Mouse (Mus musculus) neural tube, embryonic 11.5 days (tissue): ENCODE measurements at regions not wholly inside any gene's neighbourhood (a gene's known extent, or its start where the extent isn't known, plus 50 kb on each side); places are given as distances from the start of the nearest gene placed in this dataset.

ENCODE experiments used
- ATAC-seq: fragments of 200-750 bp; cut with Nextera tagmentation; 2 replicates; pipeline ENCODE4 v1.8.0; 2017; ENCODE audit warnings: moderate number of reproducible peaks, mild to moderate bottlenecking, moderate TSS enrichment, moderate library complexity; ENCODE audit not compliant: insufficient read depth, low FRiP score, low TSS enrichment
- DNase-seq: peaks from one replicate; pipeline ENCODE4 v3.0.0-alpha.2; 2015; ENCODE audit warnings: low spot score
- H3K27ac ChIP-seq: fragments of 300-500 bp; sonication (generic); 2 replicates; pipeline ENCODE4 v1.5.1; 2014; ENCODE audit warnings: low read depth, mild to moderate bottlenecking, low read length
- H3K27me3 ChIP-seq: fragments of 300-500 bp; sonication (generic); 2 replicates; pipeline ENCODE4 v1.6.1; 2014; ENCODE audit warnings: mild to moderate bottlenecking, low read length, mixed read lengths; ENCODE audit not compliant: control insufficient read depth, insufficient read depth
- H3K36me3 ChIP-seq: fragments of 300-500 bp; sonication (generic); 2 replicates; pipeline ENCODE4 v1.6.1; 2014; ENCODE audit warnings: mild to moderate bottlenecking, low read length, moderate library complexity, mixed read lengths; ENCODE audit not compliant: control insufficient read depth, insufficient read depth
- H3K4me1 ChIP-seq: fragments of 300-500 bp; sonication (generic); 2 replicates; pipeline ENCODE4 v1.6.1; 2014; ENCODE audit warnings: low read length, mixed read lengths; ENCODE audit not compliant: control insufficient read depth, insufficient read depth
- H3K4me2 ChIP-seq: fragments of 300-500 bp; sonication (generic); 2 replicates; pipeline ENCODE4 v1.6.1; 2014; ENCODE audit warnings: low read depth, mild to moderate bottlenecking, moderate library complexity
- H3K4me3 ChIP-seq: fragments of 300-500 bp; sonication (generic); 2 replicates; pipeline ENCODE4 v1.5.1; 2014; ENCODE audit warnings: low read depth, low read length
- H3K9ac ChIP-seq: fragments of 300-500 bp; sonication (generic); 2 replicates; pipeline ENCODE4 v1.6.1; 2014; ENCODE audit warnings: mild to moderate bottlenecking, low read length
- H3K9me3 ChIP-seq: fragments of 300-500 bp; sonication (generic); 2 replicates; pipeline ENCODE4 v1.6.1; 2016; ENCODE audit warnings: low read length; ENCODE audit not compliant: control insufficient read depth
- whole genome bisulfite sequencing: fragments of 180-500 bp; shearing (Covaris S2); extraction: QIAGEN DNeasy Blood & Tissue Kit; methylation state at CpG from one replicate; pipeline ENCODE4 v1.1.7; 2014; 5-methylcytosine and 5-hydroxymethylcytosine counted together

DNA sequence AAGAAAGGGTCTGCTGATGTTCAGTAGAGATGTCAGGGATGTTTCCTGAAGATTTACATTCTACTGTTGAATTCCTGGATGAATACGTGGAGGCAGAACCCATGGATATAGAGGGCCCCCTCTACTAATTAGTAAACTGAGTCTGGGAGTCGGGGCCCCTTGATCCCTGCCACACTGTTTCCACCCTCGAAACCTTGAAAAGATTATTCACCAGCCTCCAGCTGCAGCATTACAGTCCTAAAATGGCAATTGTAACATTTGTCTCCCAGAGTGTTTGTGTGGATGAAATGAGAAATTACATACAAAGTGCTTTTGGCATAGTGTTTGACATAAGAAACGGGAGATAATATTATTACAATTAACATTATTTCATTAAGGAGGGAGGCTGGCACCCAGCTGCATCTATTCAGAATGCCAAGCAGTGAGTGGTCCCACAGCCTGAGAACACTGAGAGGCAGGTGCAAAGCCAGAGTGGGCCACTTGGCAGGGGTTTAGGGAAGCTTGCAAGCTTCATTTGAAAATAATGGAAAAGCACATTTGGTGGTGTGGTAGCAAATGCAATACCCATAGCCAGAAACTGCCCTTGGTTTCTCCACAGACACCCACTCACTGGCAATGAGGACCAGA, 2490.9 kb upstream of the 5930422O12Rik start:
- H3K4me1 ChIP-seq, result no peaks in the 10 kb centered on the region
- no peak for DNase-seq
- WGBS, result 84% methylated on average over 4 of the region's 4 CpGs
- no peak for ATAC-seq
- H3K36me3 ChIP-seq, result no peaks in the 10 kb centered on the region
- H3K4me3 ChIP-seq, result no peak overlapping the region
- no peak overlapping the region for H3K27ac ChIP-seq
- H3K4me2 ChIP-seq, result no peak overlapping the region
- no peaks in the 10 kb centered on the region for H3K27me3 ChIP-seq
- no peaks in the 10 kb centered on the region for H3K9me3 ChIP-seq
- no peak overlapping the region for H3K9ac ChIP-seq

DNA sequence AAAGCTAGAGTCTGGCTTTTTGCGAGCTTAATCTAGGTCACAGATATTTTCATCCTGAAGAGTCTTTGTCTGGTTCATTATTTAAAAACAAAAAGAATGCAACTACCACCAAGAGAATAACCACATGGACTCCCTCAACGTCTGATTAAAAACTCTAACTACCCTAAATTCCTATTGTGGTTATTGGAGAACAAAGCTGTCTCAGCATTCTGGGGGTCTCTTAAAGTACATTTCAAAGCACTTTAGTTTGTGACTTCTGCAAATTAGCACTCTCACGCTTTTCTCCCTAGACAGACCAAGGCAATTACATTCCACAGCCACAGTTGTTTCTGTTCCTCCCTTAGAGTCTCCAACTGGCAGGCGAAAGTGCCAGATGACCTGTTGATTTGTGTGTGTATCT, 2487.6 kb upstream of the 5930422O12Rik start:
- no peak overlapping the region for H3K4me2 ChIP-seq
- ATAC-seq, result no peak
- H3K4me3 ChIP-seq, result no peak overlapping the region
- no peaks in the 10 kb centered on the region for H3K9me3 ChIP-seq
- 20% methylated on average over 4 of the region's 4 CpGs for WGBS
- H3K27me3 ChIP-seq, result no peaks in the 10 kb centered on the region
- H3K4me1 ChIP-seq, result no peaks in the 10 kb centered on the region
- H3K36me3 ChIP-seq, result no peaks in the 10 kb centered on the region
- no peak overlapping the region for H3K9ac ChIP-seq
- no peak for DNase-seq
- H3K27ac ChIP-seq, result no peak overlapping the region

DNA sequence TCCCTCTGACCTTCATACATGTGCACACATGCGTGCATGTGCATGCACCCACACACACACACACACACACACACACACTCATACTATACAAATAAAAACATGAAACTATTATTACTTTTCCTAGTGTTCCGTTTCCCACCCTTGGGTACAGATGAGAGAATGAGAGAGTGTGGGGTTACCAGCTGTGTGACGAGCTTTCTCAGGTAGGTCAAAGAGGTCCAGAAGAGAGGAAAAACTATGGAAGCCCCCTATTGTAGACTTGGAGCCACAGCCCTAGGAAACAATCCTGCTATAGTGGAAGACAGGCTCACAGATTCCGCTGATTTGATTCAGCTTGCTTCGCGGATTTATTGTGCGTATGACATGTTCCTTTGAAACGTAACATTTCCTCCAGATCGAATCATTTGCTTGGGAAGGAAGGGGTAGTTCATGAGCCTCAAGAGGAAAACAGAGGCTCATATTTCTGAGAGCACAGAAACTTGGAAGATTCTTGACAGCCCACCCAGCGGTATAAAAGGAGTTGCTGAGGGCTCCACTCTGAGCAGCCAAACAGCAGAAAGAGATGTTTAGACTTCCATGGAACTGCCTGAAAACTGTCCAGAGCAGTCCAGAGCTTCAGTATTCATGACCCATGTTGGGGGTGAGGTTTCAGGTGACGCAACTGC, 2486.9 kb upstream of the 5930422O12Rik start:
- Histone ChIP-seq H3K9ac (no peak overlapping the region), H3K9me3 (no peaks in the 10 kb centered on the region), H3K4me2 (no peak overlapping the region), H3K27ac (no peak overlapping the region), H3K27me3 (no peaks in the 10 kb centered on the region), H3K4me3 (no peak overlapping the region), H3K36me3 (no peaks in the 10 kb centered on the region), H3K4me1 (no peaks in the 10 kb centered on the region)
- ATAC-seq (no peak), DNase-seq (no peak)
- 82% methylated on average over 11 of the region's 11 CpGs for WGBS

DNA sequence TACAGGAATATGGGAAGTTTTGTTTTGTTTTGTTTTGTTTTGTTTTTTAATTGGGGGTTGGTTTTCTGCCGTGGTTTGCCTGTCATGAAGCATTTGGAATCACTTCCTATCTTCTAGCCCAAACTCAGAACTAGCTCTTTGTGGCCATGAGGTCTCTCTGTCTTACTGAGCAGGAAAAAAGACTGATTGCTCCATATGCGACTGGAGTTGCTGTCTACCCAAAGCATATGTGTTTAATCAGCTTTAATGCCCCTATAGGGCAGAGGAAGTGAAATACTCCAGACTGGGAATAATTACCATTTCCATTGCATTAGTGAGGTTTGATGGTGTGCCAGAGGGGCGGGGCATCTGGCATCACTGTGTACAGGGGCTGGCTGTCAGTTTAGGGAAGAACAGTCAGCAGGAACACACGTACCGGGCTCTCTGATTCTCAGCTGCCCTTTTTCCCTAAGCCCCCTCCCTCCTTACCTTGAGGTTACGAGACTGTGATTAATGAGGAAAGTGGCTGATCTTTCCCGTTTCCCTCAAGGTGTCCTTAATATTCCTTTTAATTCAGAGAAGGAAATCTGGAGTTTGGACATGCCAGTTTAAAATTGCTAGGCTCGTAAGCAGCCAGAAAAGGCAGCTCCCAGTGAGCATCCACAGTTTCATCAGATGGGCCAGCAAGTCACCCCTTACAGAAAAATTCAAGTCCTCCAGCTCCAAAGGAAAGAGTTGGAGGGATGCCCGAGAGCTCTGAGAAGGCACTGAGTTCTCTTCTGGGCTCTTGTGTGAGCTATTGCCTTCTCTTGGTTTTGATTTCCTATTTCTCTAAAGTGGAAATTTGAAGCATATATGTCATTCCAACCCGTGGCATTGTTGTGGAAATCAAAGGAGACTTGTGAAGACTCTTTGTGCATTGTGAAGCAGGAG, 2482.1 kb upstream of the 5930422O12Rik start:
- ATAC-seq (no peak), DNase-seq (no peak)
- Histone ChIP-seq H3K9ac (no peak overlapping the region), H3K27me3 (no peaks in the 10 kb centered on the region), H3K9me3 (no peaks in the 10 kb centered on the region), H3K4me1 (no peaks in the 10 kb centered on the region), H3K27ac (no peak overlapping the region), H3K4me2 (no peak overlapping the region), H3K4me3 (no peak overlapping the region), H3K36me3 (no peaks in the 10 kb centered on the region)
- WGBS, result 75% methylated on average over 10 of the region's 10 CpGs

DNA sequence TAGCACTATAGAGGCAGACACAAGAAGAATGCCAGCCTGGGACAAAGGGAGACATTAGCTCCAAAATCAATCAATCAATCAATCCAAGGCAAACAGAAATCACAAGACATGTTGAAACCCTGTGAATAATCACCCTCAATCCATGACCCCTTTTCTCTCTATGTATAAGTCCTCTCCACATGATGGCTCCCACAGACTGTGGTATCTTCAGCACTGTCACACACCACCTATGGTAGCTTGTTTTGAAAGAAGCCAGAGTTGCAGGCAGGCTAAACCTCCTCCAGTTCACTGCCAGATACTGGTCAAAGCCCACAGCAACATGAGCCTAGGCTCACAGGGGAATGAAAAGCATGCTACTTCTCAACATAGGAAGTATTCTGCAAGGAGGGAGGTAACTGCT, 2475.7 kb upstream of the 5930422O12Rik start:
- H3K4me2 ChIP-seq, result no peak overlapping the region
- H3K36me3 ChIP-seq, result no peaks in the 10 kb centered on the region
- no peak overlapping the region for H3K4me3 ChIP-seq
- DNase-seq (no peak), ATAC-seq (no peak)
- no peak overlapping the region for H3K9ac ChIP-seq
- H3K9me3 ChIP-seq, result no peaks in the 10 kb centered on the region
- no peaks in the 10 kb centered on the region for H3K4me1 ChIP-seq
- no peak overlapping the region for H3K27ac ChIP-seq
- no peaks in the 10 kb centered on the region for H3K27me3 ChIP-seq

DNA sequence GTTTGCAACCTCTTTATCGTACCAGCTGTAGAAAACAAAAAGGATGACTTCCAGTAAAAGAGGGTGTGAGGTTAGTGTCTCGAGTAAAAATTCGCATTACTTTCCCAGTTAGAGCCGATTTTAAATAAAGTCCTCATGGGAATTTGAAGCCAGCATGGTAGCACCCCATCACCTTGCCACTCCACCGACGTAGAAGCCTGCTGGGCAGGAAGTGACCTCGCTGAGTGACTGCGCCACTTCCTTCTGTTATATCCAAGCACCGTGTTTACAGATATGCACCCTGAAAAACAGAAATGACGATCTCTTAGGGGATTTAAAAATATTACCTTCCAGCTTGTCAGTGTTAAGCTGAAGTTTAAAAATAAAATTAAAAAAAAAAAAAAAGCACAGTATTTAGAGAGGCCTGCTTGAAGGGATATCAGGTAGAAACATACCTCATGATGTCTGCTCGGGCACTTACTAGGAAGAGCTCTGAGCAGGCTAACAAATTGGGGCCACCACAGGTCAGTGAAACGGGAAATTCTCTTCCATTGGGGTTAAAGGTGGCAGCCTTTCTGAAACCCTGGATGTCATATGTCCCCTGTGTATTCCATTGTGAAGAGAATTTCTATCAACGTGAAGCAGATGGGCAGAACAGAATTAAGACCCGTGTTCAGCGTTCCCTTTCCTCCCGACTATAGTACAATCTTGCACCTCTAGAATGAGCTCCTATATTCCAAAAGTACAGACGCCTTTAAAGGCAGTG, 2468.9 kb upstream of the 5930422O12Rik start:
- H3K27me3 ChIP-seq, result no peaks in the 10 kb centered on the region
- H3K4me2 ChIP-seq, result peak overlapping the region; percentile 34
- H3K9ac ChIP-seq, result no peak overlapping the region
- H3K4me1 ChIP-seq, result no peaks in the 10 kb centered on the region
- H3K9me3 ChIP-seq, result no peaks in the 10 kb centered on the region
- no peak for DNase-seq
- H3K36me3 ChIP-seq, result no peaks in the 10 kb centered on the region
- 0 out of 2 replicates have a peak overlapping the region, but pooled peaks have one; percentile 1 for H3K4me3 ChIP-seq
- WGBS, result 40% methylated on average over 17 of the region's 17 CpGs
- H3K27ac ChIP-seq, result no peak overlapping the region
- ATAC-seq, result no peak

DNA sequence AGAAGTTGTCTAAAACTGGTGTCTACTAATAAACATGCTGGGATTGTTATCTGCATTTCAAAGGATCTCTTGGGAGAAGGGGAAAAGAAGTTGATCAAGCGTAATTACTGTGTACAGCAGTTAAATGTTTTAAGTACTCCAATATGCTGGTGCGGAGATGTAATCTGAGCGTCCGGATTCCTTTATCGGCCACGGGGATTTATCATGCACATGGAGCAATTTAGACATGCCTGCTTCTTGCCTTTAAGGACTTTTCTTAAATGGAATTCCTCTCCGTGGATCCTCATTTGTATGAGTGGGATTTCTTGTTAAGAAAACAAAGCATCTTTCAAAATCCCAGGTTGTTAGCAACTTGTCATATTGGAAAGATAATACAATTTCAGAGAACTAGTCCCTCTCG, 2468.0 kb upstream of the 5930422O12Rik start:
- no peak overlapping the region for H3K4me2 ChIP-seq
- H3K9me3 ChIP-seq, result no peaks in the 10 kb centered on the region
- ATAC-seq, result no peak
- H3K36me3 ChIP-seq, result no peaks in the 10 kb centered on the region
- H3K4me1 ChIP-seq, result no peaks in the 10 kb centered on the region
- H3K4me3 ChIP-seq, result no peak overlapping the region
- DNase-seq, result no peak
- no peak overlapping the region for H3K9ac ChIP-seq
- WGBS, result 82% methylated on average over 8 of the region's 8 CpGs
- no peaks in the 10 kb centered on the region for H3K27me3 ChIP-seq
- H3K27ac ChIP-seq, result no peak overlapping the region

DNA sequence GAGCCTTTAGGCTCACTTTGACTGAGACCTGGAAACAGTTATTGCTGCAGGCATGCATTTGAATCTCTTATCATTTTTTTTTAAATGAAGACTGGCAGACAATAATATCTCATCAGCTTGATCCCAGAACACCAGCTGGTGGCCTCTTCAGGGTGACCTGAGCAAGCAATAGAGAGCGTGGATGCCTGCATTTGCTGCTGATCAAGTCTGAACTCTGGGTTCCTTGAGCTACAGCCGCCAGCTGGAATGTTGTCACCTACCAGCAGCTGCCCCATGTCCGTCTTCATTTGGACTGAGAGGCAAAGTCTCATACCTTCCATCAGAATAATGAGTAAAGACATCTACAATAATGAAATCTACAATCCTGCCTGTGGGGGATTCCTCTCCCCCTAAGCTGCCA, 2466.3 kb upstream of the 5930422O12Rik start:
- H3K4me1 ChIP-seq, result no peaks in the 10 kb centered on the region
- no peak overlapping the region for H3K27ac ChIP-seq
- no peak overlapping the region for H3K4me3 ChIP-seq
- DNase-seq, result no peak
- no peak overlapping the region for H3K4me2 ChIP-seq
- H3K36me3 ChIP-seq, result no peaks in the 10 kb centered on the region
- no peaks in the 10 kb centered on the region for H3K27me3 ChIP-seq
- H3K9me3 ChIP-seq, result no peaks in the 10 kb centered on the region
- WGBS, result 75% methylated on average over 3 of the region's 3 CpGs
- no peak for ATAC-seq
- no peak overlapping the region for H3K9ac ChIP-seq
